Mouse (Mus musculus): ENCODE measurements around the gene Gm9913.

The Gm9913 gene

GRCm38 (mm10) chr2:125555830-125556229, 50.9 kb downstream of the Gm9913 start:
- DNase-seq (ENCODE audit: low spot score in 2 of 2): no peak

Data from urinary bladder, postnatal 4 days (tissue).